Mouse (Mus musculus) embryonic facial prominence, embryonic 14.5 days (tissue): ENCODE data around the gene Cyp27a1. TPM values are rescaled to one million over a fixed set of nuclear protein-coding genes. Genes with fewer than 3 reads are reported as not detected.

ENCODE experiments used
- ATAC-seq: fragments of 200-750 bp; cut with Nextera tagmentation; 2 replicates; pipeline ENCODE4 v1.8.0; 2017; ENCODE audit warnings: low read depth, moderate number of reproducible peaks, moderate TSS enrichment
- DNase-seq: peaks from one replicate; pipeline ENCODE4 v3.0.0-alpha.2; 2015; ENCODE audit warnings: low spot score
- H3K27ac ChIP-seq: fragments of 300-500 bp; sonication (generic); replicated peaks from 2 replicates; pipeline ENCODE4 v1.5.1; 2014; ENCODE audit warnings: low read depth, mild to moderate bottlenecking, low read length, moderate library complexity
- H3K27me3 ChIP-seq: fragments of 300-500 bp; sonication (generic); replicated peaks from 2 replicates; pipeline ENCODE4 v1.6.1; 2014; ENCODE audit warnings: low read length; ENCODE audit not compliant: control insufficient read depth, insufficient read depth
- H3K36me3 ChIP-seq: fragments of 300-500 bp; sonication (generic); 2 replicates; pipeline ENCODE4 v1.6.1; 2014; ENCODE audit warnings: low read length, mixed read lengths; ENCODE audit not compliant: control insufficient read depth, insufficient read depth
- H3K4me1 ChIP-seq: fragments of 300-500 bp; sonication (generic); 2 replicates; pipeline ENCODE4 v1.6.1; 2014; ENCODE audit warnings: antibody characterized with exemption, low read length; ENCODE audit not compliant: control insufficient read depth, insufficient read depth
- H3K4me2 ChIP-seq: fragments of 300-500 bp; sonication (generic); 2 replicates; pipeline ENCODE4 v1.6.1; 2014; ENCODE audit warnings: low read depth, mild to moderate bottlenecking, low read length, moderate library complexity, mixed read lengths
- H3K4me3 ChIP-seq: fragments of 300-500 bp; sonication (generic); 2 replicates; pipeline ENCODE4 v1.5.1; 2014; ENCODE audit warnings: low read depth, mild to moderate bottlenecking, low read length
- H3K9ac ChIP-seq: fragments of 300-500 bp; sonication (generic); 2 replicates; pipeline ENCODE4 v1.6.1; 2014; ENCODE audit warnings: low read depth, mild to moderate bottlenecking, low read length, moderate library complexity, mixed read lengths
- H3K9me3 ChIP-seq: fragments of 300-500 bp; sonication (generic); 2 replicates; pipeline ENCODE4 v1.6.1; 2016; ENCODE audit warnings: low read length; ENCODE audit not compliant: control insufficient read depth
- WGBS: fragments of 180-500 bp; shearing (Covaris S2); extraction: QIAGEN DNeasy Blood & Tissue Kit; methylation state at CpG from one replicate; pipeline ENCODE4 v1.1.7; 2014; 5-methylcytosine and 5-hydroxymethylcytosine counted together
- polyA plus RNA-seq: library from polyadenylated mRNA; unstranded; fragments of >200 nt; fragmentation: Nextera tagmentation; extraction: Ambion mirVana; gene quantifications from 2 replicates; pipeline ENCODE4 v1.2.1, GENCODE M21; 2014

Gene Cyp27a1
- 9.0 and 9.7 TPM in 2 replicates for polyA plus RNA-seq

DNA sequence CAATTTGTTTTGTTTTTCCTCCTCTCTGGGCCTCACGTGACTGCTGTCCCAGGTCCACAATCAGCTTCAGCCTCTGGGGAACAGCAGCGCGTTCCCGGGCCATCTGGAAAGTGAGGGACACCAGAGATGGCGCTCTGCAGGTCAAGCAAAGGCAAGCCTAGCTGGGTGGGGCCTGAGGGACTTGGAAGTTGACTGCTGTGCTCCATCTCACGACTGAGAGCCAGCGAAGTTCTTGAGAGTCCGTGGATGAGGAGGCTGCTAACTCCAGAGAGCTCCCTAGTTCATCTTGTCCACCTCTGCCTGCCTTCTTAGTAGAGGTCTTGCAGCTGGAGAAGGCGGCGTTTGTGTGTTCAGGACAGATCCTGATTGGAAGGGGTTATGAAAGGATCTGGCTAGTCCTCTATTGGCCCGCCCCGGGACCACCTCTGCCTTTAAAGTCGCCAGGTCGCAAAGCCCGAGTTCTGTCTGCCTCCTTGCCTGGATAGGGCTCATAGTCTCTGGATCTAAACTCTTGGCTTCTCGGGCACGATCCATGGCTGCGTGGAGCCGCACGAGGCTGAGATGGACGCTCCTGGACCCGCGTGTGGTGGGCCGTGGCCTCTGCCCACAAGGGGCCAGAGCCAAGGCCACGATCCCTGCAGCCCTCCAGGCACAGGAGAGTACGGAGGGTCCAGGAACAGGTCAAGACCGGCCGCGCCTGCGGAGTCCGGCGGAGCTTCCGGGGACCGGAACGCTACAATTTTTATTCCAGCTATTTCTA lies at the start of gene Cyp27a1:
Gene Cyp27a1 (plus strand): TSS at position 476 of the 760 bp plus-strand sequence.
- Histone ChIP-seq H3K27ac (no peak within 1 kb of the TSS), H3K9me3 (no peaks in the 10 kb centered on the region), H3K4me2 (peak within 1 kb of the TSS; percentile 76), H3K27me3 (no peaks in the 10 kb centered on the region), H3K4me3 (peak within 1 kb of the TSS; percentile 42), H3K9ac (peak within 1 kb of the TSS; percentile 63), H3K36me3 (no peaks in the 10 kb centered on the region), H3K4me1 (0 out of 2 replicates have a peak, but pooled peaks cover 9% of the 10 kb centered on the region)
- peak; percentile 68 for ATAC-seq
- DNase-seq: peak; percentile 63
- 1% methylated on average over 35 of the region's 35 CpGs for WGBS

DNA sequence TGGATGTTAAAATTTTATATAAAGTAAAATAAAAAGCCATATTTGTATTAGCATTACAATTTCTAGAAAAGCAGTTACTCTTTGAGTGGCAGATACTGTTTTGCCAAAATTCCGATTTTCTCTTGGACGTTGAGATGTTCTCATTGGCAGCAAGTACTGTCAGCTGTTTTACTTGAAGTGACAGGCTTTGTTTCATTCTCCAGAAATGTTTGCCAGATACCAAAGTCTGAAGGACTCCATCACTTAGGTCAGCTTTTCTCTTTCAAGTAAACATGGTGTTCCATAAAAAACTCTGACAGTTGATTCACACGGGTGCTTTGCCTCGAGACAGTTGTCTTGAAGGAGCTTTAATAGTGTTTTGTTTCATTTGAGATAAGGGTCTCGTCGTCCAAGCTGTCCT lies 48.2 kb upstream of the Cyp27a1 start:
- H3K27ac ChIP-seq: no peak overlapping the region
- H3K4me1 ChIP-seq: no peaks in the 10 kb centered on the region
- H3K36me3 ChIP-seq: peaks cover 13% of the 10 kb centered on the region; the same call in 1 of the 2 replicates
- DNase-seq (no peak), ATAC-seq (no peak)
- H3K9ac ChIP-seq: no peak overlapping the region
- no peak overlapping the region for H3K4me2 ChIP-seq
- no peak overlapping the region for H3K4me3 ChIP-seq
- H3K27me3 ChIP-seq: no peaks in the 10 kb centered on the region
- no peaks in the 10 kb centered on the region for H3K9me3 ChIP-seq
- 78% methylated on average over 6 of the region's 6 CpGs for WGBS

DNA sequence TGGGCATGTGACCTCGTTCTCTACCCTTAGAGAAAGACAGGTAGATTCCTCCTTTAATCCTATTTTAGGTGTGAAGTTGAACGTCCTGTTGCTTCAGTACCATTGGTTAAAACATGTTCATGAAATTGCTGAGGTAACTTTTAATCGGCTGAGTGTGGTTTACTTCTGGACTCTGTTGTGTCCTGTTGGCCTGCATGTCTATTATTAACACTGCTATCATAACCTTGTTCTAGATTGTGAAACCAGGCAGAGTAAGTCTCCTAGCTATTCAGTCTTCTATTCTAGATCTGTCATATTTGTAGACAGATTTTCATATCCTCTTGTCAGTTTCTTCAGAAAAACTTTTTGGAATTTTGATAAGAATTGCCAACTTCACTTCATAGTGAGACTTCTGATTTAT lies 45.0 kb upstream of the Cyp27a1 start:
- ATAC-seq: no peak
- WGBS: 90% methylated on average over 3 of the region's 3 CpGs

DNA sequence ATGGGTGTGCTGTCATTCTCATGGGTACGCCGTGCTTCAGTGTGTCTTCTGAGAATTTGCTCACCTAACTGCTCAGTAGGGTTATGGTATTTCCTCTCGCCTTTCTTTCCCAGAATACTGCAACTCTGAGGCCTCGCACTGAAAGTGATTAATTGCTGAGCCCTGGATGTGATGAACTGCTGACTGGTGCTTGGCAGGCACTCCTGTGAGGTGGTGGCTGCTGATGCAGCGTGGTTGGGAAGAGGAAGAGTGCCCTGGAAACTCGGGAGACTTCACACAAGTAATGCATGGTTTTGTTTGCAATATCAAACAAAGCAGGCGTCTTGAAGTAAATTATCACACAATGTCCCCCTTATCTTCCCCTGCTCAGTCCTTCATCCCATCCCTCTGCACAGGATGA lies 40.6 kb upstream of the Cyp27a1 start:
- no peaks in the 10 kb centered on the region for H3K4me1 ChIP-seq
- H3K36me3 ChIP-seq: peaks cover 28% of the 10 kb centered on the region
- no peak for ATAC-seq
- no peaks in the 10 kb centered on the region for H3K9me3 ChIP-seq
- 87% methylated on average over 7 of the region's 7 CpGs for WGBS
- no peak overlapping the region for H3K9ac ChIP-seq
- H3K27ac ChIP-seq: no peak overlapping the region
- no peak overlapping the region for H3K4me3 ChIP-seq
- no peak for DNase-seq
- H3K27me3 ChIP-seq: no peaks in the 10 kb centered on the region
- H3K4me2 ChIP-seq: no peak overlapping the region

More for the DNA sequence above, 45.0 kb upstream of the Cyp27a1 start:
- no peaks in the 10 kb centered on the region for H3K9me3 ChIP-seq
- H3K4me3 ChIP-seq: no peak overlapping the region
- no peaks in the 10 kb centered on the region for H3K4me1 ChIP-seq
- H3K4me2 ChIP-seq: no peak overlapping the region
- H3K27me3 ChIP-seq: no peaks in the 10 kb centered on the region
- no peak overlapping the region for H3K9ac ChIP-seq
- peaks cover 26% of the 10 kb centered on the region for H3K36me3 ChIP-seq
- DNase-seq: no peak
- no peak overlapping the region for H3K27ac ChIP-seq

DNA sequence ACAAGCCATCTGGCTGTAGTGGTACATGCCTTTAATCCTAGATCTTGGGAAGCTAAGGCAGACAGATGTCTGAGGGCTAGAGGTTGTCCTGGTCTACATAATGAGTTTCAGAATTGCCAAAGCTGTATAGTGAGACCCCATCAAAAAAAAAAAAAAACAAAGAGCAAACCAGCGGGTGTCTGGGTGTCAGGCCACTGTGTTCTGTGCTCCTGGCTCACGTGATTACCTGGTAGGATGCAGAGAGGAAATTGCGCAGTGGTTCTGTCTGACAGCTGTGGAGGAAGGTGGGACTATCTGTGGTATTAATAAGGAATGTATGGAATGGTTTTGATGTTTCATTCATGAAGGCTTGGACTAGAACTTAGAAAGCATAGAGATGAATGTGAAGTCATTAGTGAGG lies 36.5 kb upstream of the Cyp27a1 start:
- H3K4me2 ChIP-seq: no peak overlapping the region
- 75% methylated on average over 3 of the region's 3 CpGs for WGBS
- ATAC-seq: no peak
- H3K4me1 ChIP-seq: no peaks in the 10 kb centered on the region
- H3K9me3 ChIP-seq: no peaks in the 10 kb centered on the region
- H3K27ac ChIP-seq: no peak overlapping the region
- no peaks in the 10 kb centered on the region for H3K27me3 ChIP-seq
- no peak overlapping the region for H3K4me3 ChIP-seq
- peaks cover 56% of the 10 kb centered on the region for H3K36me3 ChIP-seq
- no peak overlapping the region for H3K9ac ChIP-seq
- DNase-seq: no peak

DNA sequence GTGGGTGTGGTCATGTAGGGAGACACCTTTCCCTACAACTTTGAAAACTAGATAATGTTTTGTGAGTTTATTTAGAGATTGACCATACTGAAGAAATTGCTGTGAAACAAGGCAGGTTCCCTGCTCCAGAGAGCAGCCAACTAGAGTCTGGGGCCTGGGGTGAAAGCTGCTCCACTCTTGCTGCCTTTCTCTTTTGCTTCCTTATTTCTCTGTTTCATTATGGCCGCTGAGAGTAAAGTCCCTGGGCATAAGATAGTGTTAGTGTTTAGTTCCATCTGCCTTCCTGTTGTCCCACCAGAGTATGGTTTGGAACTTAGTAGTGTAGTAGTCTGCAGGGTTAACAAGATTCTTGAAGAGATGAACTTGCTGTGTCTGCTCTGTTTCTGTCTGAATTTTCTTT lies 35.5 kb upstream of the Cyp27a1 start:
- Histone ChIP-seq H3K4me1 (no peaks in the 10 kb centered on the region), H3K9me3 (no peaks in the 10 kb centered on the region), H3K36me3 (peaks cover 56% of the 10 kb centered on the region), H3K4me2 (no peak overlapping the region), H3K27me3 (no peaks in the 10 kb centered on the region), H3K9ac (no peak overlapping the region), H3K4me3 (no peak overlapping the region), H3K27ac (no peak overlapping the region)
- DNase-seq: no peak
- 68% methylated on average over 1 of the region's 1 CpGs for WGBS
- ATAC-seq: no peak

DNA sequence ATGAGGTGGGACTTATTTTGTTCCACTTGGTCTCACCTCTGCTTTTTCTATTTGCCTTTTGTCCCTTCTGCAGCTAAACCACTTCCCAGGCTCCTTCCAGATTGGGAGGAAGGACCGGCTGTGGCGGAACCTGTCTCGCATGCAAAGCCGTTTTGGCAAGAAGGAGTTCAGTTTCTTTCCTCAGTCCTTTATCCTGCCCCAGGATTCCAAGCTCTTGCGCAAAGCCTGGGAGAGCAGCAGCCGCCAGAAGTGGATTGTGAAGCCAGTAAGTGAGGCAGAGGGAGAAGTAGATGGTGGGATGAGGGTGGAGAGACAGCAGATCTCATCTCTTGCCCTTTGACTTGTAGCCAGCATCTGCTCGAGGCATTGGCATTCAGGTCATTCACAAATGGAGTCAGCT lies 26.2 kb upstream of the Cyp27a1 start:
- Histone ChIP-seq H3K4me1 (no peaks in the 10 kb centered on the region), H3K27ac (no peak overlapping the region), H3K36me3 (peaks cover 93% of the 10 kb centered on the region), H3K4me2 (no peak overlapping the region), H3K9me3 (no peaks in the 10 kb centered on the region), H3K4me3 (no peak overlapping the region), H3K9ac (no peak overlapping the region), H3K27me3 (no peaks in the 10 kb centered on the region)
- ATAC-seq (no peak), DNase-seq (no peak)
- WGBS: 92% methylated on average over 7 of the region's 7 CpGs

DNA sequence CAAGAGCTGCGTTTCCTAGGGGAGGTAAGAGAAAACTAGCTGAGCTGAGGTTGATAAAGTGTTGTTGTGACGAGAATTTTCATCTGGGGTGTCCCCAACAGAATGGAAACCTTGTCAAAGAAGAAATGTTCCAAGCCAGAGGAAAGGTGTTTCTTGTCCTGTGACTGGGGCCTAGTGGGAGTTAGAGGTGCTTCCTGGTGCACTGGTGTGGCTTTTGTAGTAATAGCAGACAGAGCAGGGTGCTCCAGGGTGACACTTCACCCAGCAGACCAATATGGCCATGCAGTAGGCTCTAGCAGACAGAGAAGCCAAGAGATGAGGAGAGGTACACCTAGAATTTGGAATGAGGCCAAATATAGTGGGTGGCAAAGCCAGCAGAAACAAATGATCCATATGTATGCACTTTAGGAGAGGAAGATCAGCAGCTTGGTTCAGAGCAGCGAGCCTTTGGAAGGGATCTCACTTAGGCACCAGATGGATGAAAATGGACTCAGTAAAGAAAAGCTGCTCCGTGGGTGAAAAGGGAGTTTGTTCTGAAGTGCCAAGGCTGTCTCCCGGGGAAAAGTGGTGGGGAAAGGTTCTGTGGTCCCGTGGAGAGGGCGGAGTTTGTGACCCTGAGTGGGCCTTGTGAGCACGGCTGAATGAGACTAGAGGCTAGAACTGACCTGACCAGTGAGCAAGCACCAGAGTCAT lies 19.3 kb upstream of the Cyp27a1 start:
- no peak for ATAC-seq
- 87% methylated on average over 8 of the region's 8 CpGs for WGBS
- no peak overlapping the region for H3K27ac ChIP-seq

More for the DNA sequence above, 19.3 kb upstream of the Cyp27a1 start:
- no peak overlapping the region for H3K9ac ChIP-seq
- no peak for DNase-seq
- H3K4me2 ChIP-seq: no peak overlapping the region
- no peaks in the 10 kb centered on the region for H3K4me1 ChIP-seq
- peaks cover 87% of the 10 kb centered on the region for H3K36me3 ChIP-seq
- H3K27me3 ChIP-seq: no peaks in the 10 kb centered on the region
- H3K9me3 ChIP-seq: no peaks in the 10 kb centered on the region
- no peak overlapping the region for H3K4me3 ChIP-seq
